Mouse (Mus musculus): ENCODE results near the gene Edn2.

GRCm38 (mm10) chr4:120131441-120132220 lies 29.4 kb upstream of the Edn2 start:
- TF ChIP-seq POLR2A (IDR thresholded peaks at IDR 0.05; ENCODE audit: borderline replicate concordance, extremely low read depth, low read depth, low read length): no peak
- TF ChIP-seq CTCF (IDR thresholded peaks at IDR 0.05; ENCODE audit: insufficient read depth, low read length): no peak
